Mouse (Mus musculus) liver, embryonic 14 days (tissue): Measurements from ENCODE around the gene Olfr1448. TPM values are rescaled to one million over a fixed set of nuclear protein-coding genes. Genes with fewer than 3 reads are reported as not detected.

Experiments used
- polyA plus RNA-seq: library from polyadenylated mRNA; depleted of rRNA; stranded (reverse); fragments of >200 nt; gene quantifications from 2 replicates; pipeline ENCODE4 v1.2.3, GENCODE M21; 2012; rRNA removed

The Olfr1448 gene
- polyA plus RNA-seq = not detected in 2 replicates

DNA sequence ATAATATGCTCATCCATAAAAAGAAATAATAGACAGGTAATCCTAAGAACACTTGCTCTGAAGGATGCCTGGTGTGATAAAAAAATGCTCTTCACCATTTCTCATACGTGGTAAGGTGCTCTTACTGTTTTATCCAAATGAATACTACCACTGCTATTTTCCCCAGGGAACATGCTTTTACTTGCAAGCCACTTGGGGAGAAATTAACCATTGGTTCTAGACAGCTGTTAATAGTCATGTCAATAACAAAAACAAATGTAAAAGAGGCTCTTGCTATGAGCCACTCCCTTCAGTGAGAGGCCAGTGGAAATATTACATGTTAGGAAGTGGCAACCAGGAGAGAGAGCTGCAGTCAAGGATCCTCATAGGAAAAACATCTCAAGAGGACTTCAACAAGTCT lies at the start of gene Olfr1448:
Gene Olfr1448, minus strand, starts transcription at position 101 of the 400 bp plus-strand sequence.

DNA sequence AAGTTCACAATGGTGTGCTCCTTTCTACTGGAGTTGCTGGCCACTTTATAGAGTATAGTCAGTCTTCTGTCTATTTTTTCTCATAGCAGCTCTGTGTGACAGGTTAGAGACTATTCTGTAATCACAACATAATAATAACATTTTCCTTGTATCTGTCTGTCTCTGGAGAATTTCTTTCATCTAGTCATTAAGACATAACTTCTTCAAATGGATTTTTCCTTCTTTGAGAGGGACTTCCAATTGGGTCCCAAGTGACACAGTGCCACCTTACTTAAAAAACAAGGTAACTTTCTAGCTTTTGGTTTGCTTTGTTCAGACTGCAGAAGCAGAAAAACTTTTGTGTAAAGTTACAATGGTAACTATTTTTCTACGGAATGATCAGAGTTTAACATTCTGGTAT lies 25.7 kb upstream of the Olfr1448 start, which contains the start of gene Olfr1450:
Gene Olfr1450, plus strand, starts transcription at position 301 of the 400 bp plus-strand sequence.

DNA sequence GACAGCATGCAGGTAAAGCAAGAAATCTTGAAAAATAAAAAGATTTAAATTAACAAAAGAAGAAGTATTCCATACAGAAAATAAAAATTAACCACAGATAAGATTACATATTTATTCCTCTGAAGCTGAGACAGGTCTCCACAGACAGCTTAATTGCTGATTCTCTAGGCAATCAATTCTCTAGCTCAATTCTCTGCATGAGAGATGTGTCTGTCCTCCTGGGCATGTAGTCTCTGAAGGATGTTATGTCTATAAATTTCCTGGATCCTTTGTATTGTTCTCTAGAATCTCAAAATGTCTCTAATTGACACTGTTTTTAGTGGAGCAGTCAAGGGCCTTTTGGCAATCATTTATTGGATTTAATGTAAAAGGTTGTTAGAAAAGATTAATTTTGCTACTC lies 6.3 kb upstream of the Olfr1448 start, which contains the start of gene Olfr1449:
Gene Olfr1449, plus strand, starts transcription at position 301 of the 400 bp plus-strand sequence.

DNA sequence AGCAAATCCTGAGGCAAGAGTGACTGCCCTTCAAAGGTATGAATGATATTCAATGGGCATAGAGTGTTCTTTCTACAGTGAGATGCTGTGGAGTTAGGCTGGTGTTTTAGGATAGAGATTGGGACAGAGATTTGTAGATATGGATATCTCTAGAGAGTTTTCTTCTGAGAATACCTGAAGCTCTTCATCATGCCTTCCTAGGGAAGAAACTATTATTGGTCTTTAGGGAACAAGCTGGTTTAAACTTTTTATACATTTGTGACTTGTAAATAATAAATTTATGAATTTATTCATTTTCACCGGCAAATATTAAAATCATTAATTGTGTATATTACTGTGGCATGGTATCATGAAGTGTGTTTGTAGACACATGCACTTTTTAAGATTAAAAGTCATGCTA lies 20.6 kb downstream of the Olfr1448 start, which contains the start of gene Olfr1447:
Gene Olfr1447, minus strand, starts transcription at position 101 of the 400 bp plus-strand sequence.

DNA sequence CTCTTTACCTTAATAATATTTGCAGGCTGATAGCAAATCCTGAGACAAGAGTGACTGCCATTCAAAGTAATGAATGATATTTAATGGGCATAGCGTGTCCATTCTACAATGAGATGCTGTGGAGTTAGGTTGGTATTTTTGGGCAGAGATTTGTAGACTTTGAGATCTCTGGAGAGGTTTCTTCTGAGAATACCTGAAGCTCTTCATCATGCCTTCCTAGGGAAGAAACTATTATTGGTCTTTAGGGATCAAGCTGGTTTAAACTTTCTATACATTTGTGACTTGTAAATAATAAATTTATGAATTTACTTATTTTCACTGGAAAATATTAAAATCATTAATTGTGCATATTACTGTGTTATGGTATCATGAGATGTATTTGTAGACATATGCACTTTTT lies 30.8 kb downstream of the Olfr1448 start, which contains the start of gene Olfr1446:
Gene Olfr1446, minus strand, starts transcription at position 101 of the 400 bp plus-strand sequence.

DNA sequence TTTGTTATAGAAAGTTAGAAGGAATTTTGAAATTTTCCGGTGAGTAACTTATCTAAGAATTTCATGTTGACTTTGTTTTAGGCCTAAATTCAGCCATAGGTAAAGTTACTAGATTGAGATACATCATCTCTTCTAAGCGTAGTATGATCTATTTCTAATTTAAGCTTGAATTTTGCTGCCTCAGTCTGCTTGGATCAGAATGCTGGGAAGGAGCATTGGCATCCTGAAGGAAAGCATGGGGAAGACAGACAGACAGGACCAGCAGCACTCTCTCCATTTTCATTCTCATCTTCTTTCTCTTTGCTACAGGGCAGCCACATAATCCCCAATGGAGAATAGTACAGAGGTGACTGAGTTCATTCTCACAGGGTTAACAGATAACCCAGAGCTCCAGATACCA lies 40.7 kb downstream of the Olfr1448 start, which contains the start of gene Olfr1445:
Gene Olfr1445, plus strand, starts transcription at position 301 of the 400 bp plus-strand sequence.

Other genes with a start within 250 kb of the Olfr1448 start
- gene Olfr1443, start 246.3 kb downstream of the Olfr1448 start, polyA plus RNA-seq = not detected in 2 replicates
- gene Keg1, start 228.6 kb downstream of the Olfr1448 start, polyA plus RNA-seq = 1.8 and 2.5 TPM in 2 replicates
- gene Cntf, start 158.8 kb downstream of the Olfr1448 start, polyA plus RNA-seq = 1.8 and 2.0 TPM in 2 replicates
- 14.2 and 16.3 TPM in 2 replicates for gene Zfp91, start 128.3 kb downstream of the Olfr1448 start, polyA plus RNA-seq
- gene Lpxn, start 128.2 kb downstream of the Olfr1448 start, polyA plus RNA-seq = 1.1 and 1.9 TPM in 2 replicates
- not detected in 2 replicates for gene Gm5244, start 77.7 kb downstream of the Olfr1448 start, polyA plus RNA-seq
- not detected in 2 replicates for gene Olfr1444, start 67.1 kb downstream of the Olfr1448 start, polyA plus RNA-seq
- gene Olfr1445, start 40.6 kb downstream of the Olfr1448 start, polyA plus RNA-seq = not detected in 2 replicates
- gene Olfr1446, start 30.9 kb downstream of the Olfr1448 start, polyA plus RNA-seq = not detected in 2 replicates
- not detected in 2 replicates for gene Olfr1447, start 20.7 kb downstream of the Olfr1448 start, polyA plus RNA-seq
- gene Olfr1449, start 6.4 kb upstream of the Olfr1448 start, polyA plus RNA-seq = not detected in 2 replicates
- not detected in 2 replicates for gene Olfr1450, start 25.8 kb upstream of the Olfr1448 start, polyA plus RNA-seq
- gene Olfr1451, start 70.6 kb upstream of the Olfr1448 start, polyA plus RNA-seq = not detected in 2 replicates
- not detected in 2 replicates for gene Olfr1453, start 103.9 kb upstream of the Olfr1448 start, polyA plus RNA-seq
- not detected in 2 replicates for gene Olfr1454, start 136.2 kb upstream of the Olfr1448 start, polyA plus RNA-seq
- gene Olfr1457, start 173.5 kb upstream of the Olfr1448 start, polyA plus RNA-seq = not detected in 2 replicates
- gene Olfr1458, start 182.4 kb upstream of the Olfr1448 start, polyA plus RNA-seq = not detected in 2 replicates
- gene Olfr1459, start 225.1 kb upstream of the Olfr1448 start, polyA plus RNA-seq = not detected in 2 replicates
- not detected in 2 replicates for gene Olfr1461, start 238.6 kb upstream of the Olfr1448 start, polyA plus RNA-seq